Comparison of ENCODE assay signal across 20 mouse cellular contexts in genomic region chr19:44797110-44798060, GRCm38 (mm10). TPM values are rescaled to one million over a fixed set of nuclear protein-coding genes. Genes with fewer than 3 reads are reported as not detected.
DNase-seq lines count a peak whose midpoint lies in the region; ATAC-seq lines count a peak whose summit lies in the region.
"Had no signal": no experiment of that assay in that cellular context is flagged by ENCODE, and none has a peak within 500 bp of the region (broad histone marks: within the 10 kb centered on the region; RNA-seq: fewer than 3 reads in every experiment).

No protein-coding gene starts in this region.

- 17% methylated on average over 21 of the region's 21 CpGs for WGBS in heart, embryonic 10.5 days
- WGBS in heart, embryonic 11.5 days (ENCODE audit: insufficient replicate concordance): 12% methylated on average over 21 of the region's 21 CpGs
- WGBS in embryonic facial prominence, embryonic 10.5 days: 24% methylated on average over 21 of the region's 21 CpGs
- 13% methylated on average over 20 of the region's 21 CpGs for WGBS in hindbrain, embryonic 14.5 days
- WGBS in midbrain, embryonic 16.5 days: 17% methylated on average over 21 of the region's 21 CpGs

- no peak overlapping the region for H3K4me3 ChIP-seq in heart, embryonic 10.5 days
- H3K4me3 ChIP-seq in heart, embryonic 11.5 days (ENCODE audit: low read depth, low read length): no peak overlapping the region
- H3K4me3 ChIP-seq in embryonic facial prominence, embryonic 10.5 days: no peak overlapping the region
- no peak overlapping the region for H3K4me3 ChIP-seq in hindbrain, embryonic 14.5 days (replicated peaks; ENCODE audit: low read length)
- no peak overlapping the region for H3K4me3 ChIP-seq in midbrain, embryonic 16.5 days (ENCODE audit: low read depth, low read length)
- H3K4me3 ChIP-seq: heart, embryonic 15.5 days; layer of hippocampus, adult 2 months; myocyte had no signal

- peaks cover 47% of the 10 kb centered on the region for H3K27me3 ChIP-seq in heart, embryonic 10.5 days (ENCODE audit: insufficient read depth, poor library complexity, severe bottlenecking)
- H3K27me3 ChIP-seq in heart, embryonic 11.5 days (ENCODE audit: control insufficient read depth, insufficient read depth, low read length): peaks cover 12% of the 10 kb centered on the region
- peaks cover 40% of the 10 kb centered on the region for H3K27me3 ChIP-seq in embryonic facial prominence, embryonic 10.5 days (replicated peaks; ENCODE audit: low read depth, poor library complexity, severe bottlenecking)
- H3K27me3 ChIP-seq in hindbrain, embryonic 14.5 days (ENCODE audit: control insufficient read depth, insufficient read depth, low read length): no peaks in the 10 kb centered on the region
- peaks cover 2% of the 10 kb centered on the region; the same call in 1 of the 2 replicates for H3K27me3 ChIP-seq in midbrain, embryonic 16.5 days (ENCODE audit: control insufficient read depth, insufficient read depth, low read depth, low read length)

- no peaks in the 10 kb centered on the region for H3K36me3 ChIP-seq in heart, embryonic 10.5 days
- H3K36me3 ChIP-seq in heart, embryonic 11.5 days (ENCODE audit: control insufficient read depth, insufficient read depth, low read length): no peaks in the 10 kb centered on the region
- H3K36me3 ChIP-seq in embryonic facial prominence, embryonic 10.5 days (replicated peaks): no peaks in the 10 kb centered on the region
- no peaks in the 10 kb centered on the region for H3K36me3 ChIP-seq in hindbrain, embryonic 14.5 days (replicated peaks; ENCODE audit: control insufficient read depth, insufficient read depth)
- H3K36me3 ChIP-seq in midbrain, embryonic 16.5 days (ENCODE audit: control insufficient read depth, insufficient read depth, low read length): no peaks in the 10 kb centered on the region
- H3K36me3 ChIP-seq: heart, embryonic 15.5 days had no signal

- no peak overlapping the region for H3K4me2 ChIP-seq in heart, embryonic 11.5 days
- H3K4me2 ChIP-seq in hindbrain, embryonic 14.5 days (replicated peaks): peak overlapping the region; percentile 26
- peak overlapping the region; percentile 8; the same call in 1 of the 2 replicates for H3K4me2 ChIP-seq in midbrain, embryonic 16.5 days (ENCODE audit: low read length)
- H3K4me2 ChIP-seq: heart, embryonic 15.5 days had no signal

- no peak overlapping the region for H3K9ac ChIP-seq in heart, embryonic 11.5 days (ENCODE audit: low read depth, low read length)
- H3K9ac ChIP-seq in hindbrain, embryonic 14.5 days: peak overlapping the region; percentile 29; the same call in 1 of the 2 replicates
- no peak overlapping the region; the same call in 1 of the 2 replicates for H3K9ac ChIP-seq in midbrain, embryonic 16.5 days (ENCODE audit: low read depth, low read length)
- H3K9ac ChIP-seq: heart, embryonic 15.5 days; liver, embryonic 14.5 days had no signal

- no peaks in the 10 kb centered on the region for H3K9me3 ChIP-seq in heart, embryonic 10.5 days
- H3K9me3 ChIP-seq in heart, embryonic 11.5 days (replicated peaks; ENCODE audit: control insufficient read depth, low read length): no peaks in the 10 kb centered on the region
- H3K9me3 ChIP-seq in embryonic facial prominence, embryonic 10.5 days: no peaks in the 10 kb centered on the region
- H3K9me3 ChIP-seq in hindbrain, embryonic 14.5 days (ENCODE audit: control insufficient read depth, low read length): no peaks in the 10 kb centered on the region
- H3K9me3 ChIP-seq in midbrain, embryonic 16.5 days (replicated peaks; ENCODE audit: control insufficient read depth, low read length, poor library complexity, severe bottlenecking): no peaks in the 10 kb centered on the region
- H3K9me3 ChIP-seq: heart, embryonic 15.5 days had no signal

- H3K4me1 ChIP-seq in heart, embryonic 10.5 days: peaks cover 31% of the 10 kb centered on the region
- peaks cover 10% of the 10 kb centered on the region; the same call in 1 of the 2 replicates for H3K4me1 ChIP-seq in heart, embryonic 11.5 days (ENCODE audit: control insufficient read depth, insufficient read depth, low read length)
- H3K4me1 ChIP-seq in embryonic facial prominence, embryonic 10.5 days: peaks cover 57% of the 10 kb centered on the region
- peaks cover 23% of the 10 kb centered on the region for H3K4me1 ChIP-seq in hindbrain, embryonic 14.5 days (replicated peaks; ENCODE audit: control insufficient read depth, insufficient read depth, low read length)
- peaks cover 11% of the 10 kb centered on the region; the same call in 1 of the 2 replicates for H3K4me1 ChIP-seq in midbrain, embryonic 16.5 days (ENCODE audit: control insufficient read depth, insufficient read depth, low read length)
- H3K4me1 ChIP-seq: heart, embryonic 15.5 days had no signal

- peak overlapping the region; percentile 16; the same call in 1 of the 2 replicates for H3K27ac ChIP-seq in heart, embryonic 10.5 days
- H3K27ac ChIP-seq in heart, embryonic 11.5 days (ENCODE audit: low read depth, low read length): no peak overlapping the region
- H3K27ac ChIP-seq in embryonic facial prominence, embryonic 10.5 days (replicated peaks): peak overlapping the region; percentile 31; the same call in 1 of the 2 replicates
- peak overlapping the region; percentile 84 for H3K27ac ChIP-seq in hindbrain, embryonic 14.5 days
- peak overlapping the region; percentile 58 for H3K27ac ChIP-seq in midbrain, embryonic 16.5 days (ENCODE audit: low read length)
- H3K27ac ChIP-seq: heart, embryonic 15.5 days; layer of hippocampus, adult 2 months; liver, embryonic 14.5 days had no signal

- no peak for DNase-seq in heart, embryonic 10.5 days (ENCODE audit: low spot score)
- peak; percentile 19 for DNase-seq in embryonic facial prominence, embryonic 10.5 days (ENCODE audit: low spot score)
- DNase-seq in hindbrain, embryonic 14.5 days (ENCODE audit: low spot score): peak; percentile 40
- no peak for DNase-seq in urinary bladder, postnatal 4 days (ENCODE audit: low spot score in 2 of 2)
- DNase-seq in c-Kit-positive CD71-positive TER-119-positive erythroid progenitor cells, embryonic 14.5 days (ENCODE audit: low spot score): no peak
- DNase-seq: adrenal gland, postnatal 25 days; B cell, adult 2 months; cerebellum, adult 18-20 months; gastrocnemius, postnatal 36 days; lung, postnatal 14 days; right cerebral cortex, postnatal 14 days had no signal

- no peak for ATAC-seq in heart, embryonic 11.5 days (replicated peaks; ENCODE audit: insufficient number of reproducible peaks, low FRiP score, low TSS enrichment)
- ATAC-seq in hindbrain, embryonic 14.5 days (ENCODE audit: low FRiP score): peak; percentile 53
- peak; percentile 66 for ATAC-seq in midbrain, embryonic 16.5 days
- ATAC-seq in megakaryocyte, adult 5-6 weeks (ENCODE audit: poor library complexity, severe bottlenecking): no peak

RNA-seq across cellular contexts. Expression of gene Pax2, which starts 41.5 kb away (rescaled TPM):
- 0.20 TPM in 1 of 2 replicates, not detected in the other for polyA plus RNA-seq in heart, embryonic 10.5 days (2016; fragmentation: Nextera tagmentation; extraction: Ambion mirVana)
- polyA plus RNA-seq in heart, embryonic 11.5 days (2014; fragmentation: Nextera tagmentation; extraction: Ambion mirVana): not detected in 2 replicates
- polyA plus RNA-seq in embryonic facial prominence, embryonic 10.5 days (2016; fragmentation: Nextera tagmentation; extraction: Ambion mirVana): 1.00 and 1.8 TPM in 2 replicates
- 18.7 and 22.1 TPM in 2 replicates for polyA plus RNA-seq in hindbrain, embryonic 14.5 days (2014; fragmentation: Nextera tagmentation; extraction: Ambion mirVana)
- 0.33 and 0.41 TPM in 2 replicates for polyA plus RNA-seq in midbrain, embryonic 16.5 days (2015; fragmentation: Nextera tagmentation; extraction: Ambion mirVana)
- total RNA-seq in megakaryocyte, adult 5-6 weeks (2015): not detected in 2 replicates
- total RNA-seq in megakaryocyte, adult 5-6 weeks (2017): not detected in 2 replicates
- total RNA-seq: adrenal gland, postnatal 25 days; ES-E14; gastrocnemius, postnatal 36 days had no signal
- polyA plus RNA-seq: heart, embryonic 15.5 days; intestine, embryonic 14.5 days; liver, embryonic 14.5 days; myocyte had no signal

Comparison
In these comparisons a context has a peak if more than half of its experiments do, and no peak if none do; other contexts are left out.
1. DNase-seq: peak in embryonic facial prominence, embryonic 10.5 days (single experiment) and hindbrain, embryonic 14.5 days (single experiment); none in heart, embryonic 10.5 days (single experiment), urinary bladder, postnatal 4 days (0 of 2) and c-Kit-positive CD71-positive TER-119-positive erythroid progenitor cells, embryonic 14.5 days (single experiment).
2. ATAC-seq: peak in hindbrain, embryonic 14.5 days (single experiment) and midbrain, embryonic 16.5 days (single experiment); none in heart, embryonic 11.5 days (single experiment) and megakaryocyte, adult 5-6 weeks (single experiment).